Mouse (Mus musculus) liver, embryonic 14.5 days (tissue): ENCODE data around the gene Tmcc3.

Experiments
- CTCF ChIP-seq: IDR thresholded peaks from 2 replicates; pipeline ENCODE4 v1.5.1; 2016; ENCODE audit warnings: antibody characterized with exemption, low read depth, control low read depth
- EP300 ChIP-seq: IDR thresholded peaks from 2 replicates; pipeline ENCODE4 v1.6.1; 2016; ENCODE audit warnings: antibody characterized with exemption, low read depth

DNA sequence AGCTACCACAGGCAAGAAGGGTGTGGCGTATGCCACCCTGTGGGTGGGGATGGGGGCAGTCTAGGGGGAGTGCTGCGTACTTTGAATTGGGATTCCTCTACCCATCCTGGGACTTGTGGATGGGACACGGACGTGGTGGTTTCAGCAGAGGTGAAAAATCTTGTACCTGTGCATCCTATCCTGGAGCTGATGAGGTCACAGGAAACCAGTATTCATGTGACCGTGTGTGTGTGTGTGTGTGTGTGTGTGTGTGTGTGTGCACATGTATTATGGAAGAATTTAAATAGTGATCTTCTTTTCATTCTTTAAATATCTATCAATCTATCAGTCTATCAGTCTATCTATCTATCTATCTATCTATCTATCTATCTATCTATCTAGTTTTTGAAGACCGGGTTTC, 239.8 kb downstream of the Tmcc3 start:
- no peak for TF ChIP-seq CTCF
- TF ChIP-seq EP300, result no peak
